Mouse (Mus musculus): Measurements from ENCODE around the gene Ptprj.

DNA sequence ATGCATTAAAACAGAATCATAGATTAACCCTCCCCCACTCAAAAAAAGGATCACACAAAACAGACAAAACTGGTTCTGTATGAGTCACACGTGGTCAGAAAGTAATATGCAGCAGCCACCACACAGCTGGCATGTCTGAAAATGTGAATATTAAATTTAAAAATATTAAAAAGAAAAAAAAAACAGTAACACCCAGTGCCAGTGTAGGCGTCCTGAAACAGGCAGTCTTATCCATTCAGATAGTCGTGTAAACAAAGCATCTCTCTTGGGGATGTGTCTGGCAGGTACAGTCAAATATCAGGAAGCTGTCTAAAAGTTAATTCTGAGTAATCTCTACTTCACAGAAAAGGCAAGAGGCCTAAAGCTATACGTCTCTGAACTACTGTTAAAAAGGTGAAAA lies 17.3 kb downstream of the Ptprj start:
- no peak for TF ChIP-seq CTCF (IDR thresholded peaks at IDR 0.05; ENCODE audit: borderline replicate concordance, insufficient read depth, low read depth, low read length)
- TF ChIP-seq POLR2A (IDR thresholded peaks at IDR 0.05; ENCODE audit: borderline replicate concordance, insufficient read depth, low read length) = no peak

All from cerebellum, adult 2 months (tissue).